Mouse (Mus musculus) MEL (cell line): ENCODE results near the gene Lmo2.

ENCODE experiments used
- EP300 ChIP-seq, 2 experiments: IDR thresholded peaks; 2 replicates each; pipeline ENCODE4 v1.6.1; 2011; ENCODE audit warnings: improper control_type of control experiment in 2 of 2, low read length in 2 of 2, low read depth in 1 of 2, mild to moderate bottlenecking in 1 of 2
- ETS1 ChIP-seq: IDR thresholded peaks from 2 replicates; pipeline ENCODE4 v1.6.1; 2012; ENCODE audit warnings: low read depth, mild to moderate bottlenecking, inconsistent platforms, low read length, improper control_type of control experiment, moderate library complexity
- GATA1 ChIP-seq: IDR thresholded peaks from 2 replicates; pipeline ENCODE4 v1.6.1; 2011; ENCODE audit warnings: low read depth, low read length, improper control_type of control experiment
- NELFE ChIP-seq: IDR thresholded peaks from 2 replicates; pipeline ENCODE4 v1.6.1; 2011; ENCODE audit warnings: low read depth, low read length, improper control_type of control experiment
- RAD21 ChIP-seq: IDR thresholded peaks from 2 replicates; pipeline ENCODE4 v1.6.1; 2011; ENCODE audit warnings: mild to moderate bottlenecking, low read depth, low read length, improper control_type of control experiment
- SMC3 ChIP-seq: IDR thresholded peaks from 2 replicates; pipeline ENCODE4 v1.6.1; 2011; ENCODE audit warnings: low read depth, low read length, improper control_type of control experiment
- TAL1 ChIP-seq: IDR thresholded peaks from 2 replicates; pipeline ENCODE4 v1.6.1; 2012; ENCODE audit warnings: mild to moderate bottlenecking, inconsistent platforms, low read length, moderate library complexity, mixed read lengths
- USF1 ChIP-seq: IDR thresholded peaks from 2 replicates; pipeline ENCODE4 v1.6.1; 2014; ENCODE audit warnings: low read depth, mild to moderate bottlenecking, inconsistent platforms, low read length, improper control_type of control experiment, moderate library complexity

DNA sequence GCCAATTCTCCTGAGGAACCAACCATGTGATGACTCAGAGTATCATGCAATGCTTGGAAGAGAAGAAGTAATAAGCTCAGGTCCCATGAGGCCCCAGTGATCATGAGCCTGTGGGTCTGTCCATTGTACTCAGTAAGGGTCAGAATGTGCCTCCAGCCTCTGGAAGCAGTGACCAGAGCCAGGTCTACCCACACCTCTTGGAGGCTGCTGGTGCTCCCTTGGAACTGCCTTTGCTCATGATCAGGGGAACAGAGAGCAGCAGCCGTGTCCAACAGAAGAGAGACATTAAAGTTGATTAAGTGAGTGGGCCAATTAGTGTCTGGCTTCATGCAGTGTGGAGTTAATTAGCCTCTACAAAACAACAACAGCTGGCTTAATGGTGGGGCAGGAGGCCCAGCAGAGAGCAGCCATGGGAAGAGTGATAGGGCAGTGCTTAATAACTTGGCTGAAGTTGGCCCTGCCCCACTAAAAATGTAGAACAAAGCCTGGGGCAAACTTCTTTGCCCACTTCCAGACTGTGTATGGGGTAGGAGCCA, 30.1 kb upstream of the Lmo2 start:
- TF ChIP-seq ETS1, result no peak
- TF ChIP-seq SMC3, result no peak
- TF ChIP-seq RAD21, result no peak
- TF ChIP-seq GATA1, result no peak
- TF ChIP-seq TAL1, result no peak
- no peak for TF ChIP-seq NELFE
- TF ChIP-seq EP300 (IDR thresholded peaks at IDR 0.05; ENCODE audit: low read depth in 1 of 2, low read length in 2 of 2), result no peak
- no peak for TF ChIP-seq USF1
